Mouse (Mus musculus): ENCODE data around the gene Hmga2.

Hmga2 gene

GRCm38 (mm10) chr10:120428430-120429198 is 47.7 kb downstream of the Hmga2 start:
- peak; percentile 41 for ATAC-seq (ENCODE audit: insufficient number of reproducible peaks, low FRiP score, low TSS enrichment)

GRCm38 (mm10) chr10:120426086-120426610 is 50.1 kb downstream of the Hmga2 start:
- no peak for ATAC-seq (ENCODE audit: insufficient number of reproducible peaks, low FRiP score, low TSS enrichment)

- ATAC-seq (ENCODE audit: insufficient number of reproducible peaks, low FRiP score, low TSS enrichment), result no peak
These were observed 52.3 kb downstream of the Hmga2 start for GRCm38 (mm10) chr10:120424015-120424414.

- no peak for ATAC-seq (ENCODE audit: insufficient number of reproducible peaks, low FRiP score, low TSS enrichment)
These were observed 53.0 kb downstream of the Hmga2 start for GRCm38 (mm10) chr10:120423256-120423655.

GRCm38 (mm10) chr10:120422820-120423219 is 53.4 kb downstream of the Hmga2 start:
- ATAC-seq (ENCODE audit: insufficient number of reproducible peaks, low FRiP score, low TSS enrichment), result no peak

GRCm38 (mm10) chr10:120422050-120422449 is 54.2 kb downstream of the Hmga2 start:
- peak; percentile 53; the same call in 1 of the 2 replicates for ATAC-seq (ENCODE audit: insufficient number of reproducible peaks, low FRiP score, low TSS enrichment)

GRCm38 (mm10) chr10:120420971-120421629 is 55.2 kb downstream of the Hmga2 start:
- ATAC-seq (ENCODE audit: insufficient number of reproducible peaks, low FRiP score, low TSS enrichment), result no peak

GRCm38 (mm10) chr10:120418738-120419523 is 57.3 kb downstream of the Hmga2 start:
- no peak for ATAC-seq (ENCODE audit: insufficient number of reproducible peaks, low FRiP score, low TSS enrichment)

- no peak for ATAC-seq (ENCODE audit: insufficient number of reproducible peaks, low FRiP score, low TSS enrichment)
These were observed 58.1 kb downstream of the Hmga2 start for GRCm38 (mm10) chr10:120418211-120418610.

GRCm38 (mm10) chr10:120417488-120418118 is 58.7 kb downstream of the Hmga2 start:
- ATAC-seq (ENCODE audit: insufficient number of reproducible peaks, low FRiP score, low TSS enrichment), result no peak

- no peak for ATAC-seq (ENCODE audit: insufficient number of reproducible peaks, low FRiP score, low TSS enrichment)
These were observed 59.2 kb downstream of the Hmga2 start for GRCm38 (mm10) chr10:120417116-120417487.

GRCm38 (mm10) chr10:120416628-120417027 is 59.6 kb downstream of the Hmga2 start:
- no peak for ATAC-seq (ENCODE audit: insufficient number of reproducible peaks, low FRiP score, low TSS enrichment)

GRCm38 (mm10) chr10:120412215-120412614 is 64.1 kb downstream of the Hmga2 start:
- ATAC-seq (ENCODE audit: insufficient number of reproducible peaks, low FRiP score, low TSS enrichment), result no peak

- ATAC-seq (ENCODE audit: insufficient number of reproducible peaks, low FRiP score, low TSS enrichment), result no peak
These were observed 65.3 kb downstream of the Hmga2 start for GRCm38 (mm10) chr10:120410958-120411357.

- ATAC-seq (ENCODE audit: insufficient number of reproducible peaks, low FRiP score, low TSS enrichment), result no peak
These were observed 67.1 kb downstream of the Hmga2 start for GRCm38 (mm10) chr10:120409131-120409530.

GRCm38 (mm10) chr10:120407230-120407629 is 69.0 kb downstream of the Hmga2 start:
- no peak for ATAC-seq (ENCODE audit: insufficient number of reproducible peaks, low FRiP score, low TSS enrichment)

- no peak for ATAC-seq (ENCODE audit: insufficient number of reproducible peaks, low FRiP score, low TSS enrichment)
These were observed 70.2 kb downstream of the Hmga2 start for GRCm38 (mm10) chr10:120406038-120406437.

- ATAC-seq (ENCODE audit: insufficient number of reproducible peaks, low FRiP score, low TSS enrichment), result no peak
These were observed 70.9 kb downstream of the Hmga2 start for GRCm38 (mm10) chr10:120405322-120405721.

- no peak for ATAC-seq (ENCODE audit: insufficient number of reproducible peaks, low FRiP score, low TSS enrichment)
These were observed 73.3 kb downstream of the Hmga2 start for GRCm38 (mm10) chr10:120402966-120403365.

GRCm38 (mm10) chr10:120401787-120402186 is 74.5 kb downstream of the Hmga2 start:
- ATAC-seq (ENCODE audit: insufficient number of reproducible peaks, low FRiP score, low TSS enrichment), result no peak

All from cerebellum, adult (tissue).